Mouse (Mus musculus): ENCODE data around the gene Plppr2.

The Plppr2 gene

GRCm38 (mm10) chr9:21962010-21962409 is 25.2 kb downstream of the Plppr2 start:
- no peak for DNase-seq

GRCm38 (mm10) chr9:21962416-21963059 is 25.7 kb downstream of the Plppr2 start:
- peak; percentile 56 for DNase-seq

GRCm38 (mm10) chr9:21963417-21963816 is 26.6 kb downstream of the Plppr2 start, which contains the start of gene Epor:
Gene Epor (minus strand): TSS chr9:21963506.
- no peak for DNase-seq

GRCm38 (mm10) chr9:21968883-21969282 is 32.0 kb downstream of the Plppr2 start:
- DNase-seq: no peak

GRCm38 (mm10) chr9:21969304-21969703 is 32.5 kb downstream of the Plppr2 start:
- DNase-seq: no peak

GRCm38 (mm10) chr9:21976626-21977175 is 39.9 kb downstream of the Plppr2 start:
- DNase-seq: no peak

GRCm38 (mm10) chr9:21977331-21977730 is 40.5 kb downstream of the Plppr2 start:
- no peak for DNase-seq

GRCm38 (mm10) chr9:21977972-21978371 is 41.1 kb downstream of the Plppr2 start:
- DNase-seq: peak; percentile 68

GRCm38 (mm10) chr9:21978398-21979128 is 41.7 kb downstream of the Plppr2 start:
- DNase-seq: no peak

- DNase-seq: no peak
Measured at GRCm38 (mm10) chr9:21983911-21984310, 47.1 kb downstream of the Plppr2 start.

- peak; percentile 73 for DNase-seq
Measured at GRCm38 (mm10) chr9:21987592-21988342, 50.9 kb downstream of the Plppr2 start.

- DNase-seq: peak; percentile 70
Measured at GRCm38 (mm10) chr9:21988421-21989101, 51.7 kb downstream of the Plppr2 start.

- DNase-seq: peak; percentile 77
Measured at GRCm38 (mm10) chr9:21989230-21990110, 52.6 kb downstream of the Plppr2 start, which contains the start of gene Rgl3. Gene Rgl3 (minus strand): TSS chr9:21989446.

- DNase-seq: no peak
Measured at GRCm38 (mm10) chr9:21992227-21992626, 55.4 kb downstream of the Plppr2 start.

GRCm38 (mm10) chr9:21996178-21996867 is 59.5 kb downstream of the Plppr2 start:
- no peak for DNase-seq
